Mouse (Mus musculus) central nervous system, embryonic 14 days (tissue): ENCODE measurements around the gene Degs1. TPM values are rescaled to one million over a fixed set of nuclear protein-coding genes. Genes with fewer than 3 reads are reported as not detected.

ENCODE experiments used
- polyA plus RNA-seq: library from polyadenylated mRNA; depleted of rRNA; stranded (reverse); fragments of >200 nt; gene quantifications from 2 replicates; pipeline ENCODE4 v1.2.3, GENCODE M21; 2012; rRNA removed

The Degs1 gene
- 32.4 and 41.3 TPM in 2 replicates for polyA plus RNA-seq

GRCm38 (mm10) chr1:182282091-182283075 is at the start of gene Degs1:
TSS of gene Degs1 (minus strand) at chr1:182282804.

Other genes starting within 250 kb of the Degs1 start
- 100 and 101 TPM in 2 replicates for gene Srp9, start 158.1 kb downstream of the Degs1 start, polyA plus RNA-seq
- not detected in 2 replicates for gene Vmn1r1, start 118.3 kb downstream of the Degs1 start, polyA plus RNA-seq
- gene Fbxo28, start 58.8 kb upstream of the Degs1 start, polyA plus RNA-seq, result 27.1 and 28.4 TPM in 2 replicates
- gene Trp53bp2, start 126.4 kb upstream of the Degs1 start, polyA plus RNA-seq, result 25.5 and 26.2 TPM in 2 replicates
- 54.7 and 65.7 TPM in 2 replicates for gene Capn2, start 234.8 kb upstream of the Degs1 start, polyA plus RNA-seq